Mouse (Mus musculus) gastrocnemius, postnatal 14 days (tissue): ENCODE data around the gene Klhdc8a. TPM values are rescaled to one million over a fixed set of nuclear protein-coding genes. Genes with fewer than 3 reads are reported as not detected.

Experiments used
- total RNA-seq, 2 experiments: library from RNA; stranded (reverse); gene quantifications; 2 replicates each; pipeline ENCODE4 v1.2.3; 2021

The Klhdc8a gene
- total RNA-seq, 2 experiments from 2014 or later: 0.39 to 0.42 TPM

Other genes starting within 250 kb of the Klhdc8a start
- 1 to 10 TPM; 2.0 to 2.2 TPM for gene Mfsd4a, start 230.6 kb upstream of the Klhdc8a start, total RNA-seq
- 1 to 10 TPM in 1 of 2 experiments, under 1 TPM in 1; 0.92 to 1.6 TPM for gene Cdk18, start 158.9 kb upstream of the Klhdc8a start, total RNA-seq
- gene Lemd1, start 107.2 kb upstream of the Klhdc8a start, total RNA-seq: not detected
- not detected for gene AC124108.1, start 107.2 kb upstream of the Klhdc8a start, total RNA-seq
- gene Gm10188, start 68.9 kb upstream of the Klhdc8a start, total RNA-seq: not detected
- 1 to 10 TPM; 1.1 to 1.5 TPM for gene Nuak2, start 17.5 kb downstream of the Klhdc8a start, total RNA-seq
- 10 to 100 TPM; 19.4 to 22.9 TPM for gene Tmcc2, start 92.7 kb downstream of the Klhdc8a start, total RNA-seq
- 10 to 100 TPM; 12.2 to 13.8 TPM for gene Dstyk, start 118.9 kb downstream of the Klhdc8a start, total RNA-seq
- gene Rbbp5, start 178.7 kb downstream of the Klhdc8a start, total RNA-seq: 10 to 100 TPM; 17.1 to 17.4 TPM
- gene Tmem81, start 207.6 kb downstream of the Klhdc8a start, total RNA-seq: 1 to 10 TPM in 1 of 2 experiments, under 1 TPM in 1; 0.84 to 1.0 TPM
- under 1 TPM; 0.04 to 0.18 TPM for gene Cntn2, start 244.6 kb downstream of the Klhdc8a start, total RNA-seq